Mouse (Mus musculus) G1E (cell line): Measurements from ENCODE around the gene Ddx21.
"Not testable (repeated sequence)": the region's sequence is repeated elsewhere in the genome, so short reads cannot be mapped to it uniquely, and the experiment has no call there.

Source experiments
- CTCF ChIP-seq: IDR thresholded peaks from 2 replicates; pipeline ENCODE4 v1.5.1; 2012; ENCODE audit warnings: low read depth, low read length, inconsistent platforms, mixed read lengths
- GATA1 ChIP-seq: IDR thresholded peaks from 2 replicates; pipeline ENCODE4 v1.6.1; 2012; ENCODE audit warnings: borderline replicate concordance, low read length, inconsistent platforms, mixed read lengths
- GATA2 ChIP-seq: IDR thresholded peaks from 2 replicates; pipeline ENCODE4 v1.6.1; 2012; ENCODE audit warnings: low read depth, low read length, inconsistent platforms, borderline replicate concordance
- POLR2AphosphoS5 ChIP-seq: IDR thresholded peaks from 2 replicates; pipeline ENCODE4 v1.6.1; 2012; ENCODE audit warnings: low read depth, low read length, inconsistent platforms; ENCODE audit not compliant: insufficient replicate concordance
- TAL1 ChIP-seq: conservative IDR thresholded peaks from 2 replicates; pipeline ENCODE4 v1.6.1; 2012; ENCODE audit warnings: low read depth, low read length, inconsistent platforms, mixed read lengths

- not testable (repeated sequence) for TF ChIP-seq GATA1, CTCF, POLR2AphosphoS5, TAL1, GATA2
These were observed 23.0 kb downstream of the Ddx21 start for GRCm38 (mm10) chr10:62579129-62579528.
